Mouse (Mus musculus) MEL (cell line): ENCODE data around the gene Vdr.
A peak's percentile ranks its signal among the peaks of the same experiment; 100 is the strongest.

ENCODE experiments used
- CTCF ChIP-seq, 3 experiments: IDR thresholded peaks in 2 of 3; conservative IDR thresholded peaks in 1 of 3; 2 replicates each; pipeline ENCODE4 v1.5.1; 2011 to 2012; ENCODE audit warnings: low read length in 3 of 3, low read depth in 2 of 3, mild to moderate bottlenecking in 2 of 3, improper control_type of control experiment in 1 of 3, inconsistent platforms in 1 of 3, mixed read lengths in 1 of 3, moderate library complexity in 1 of 3; ENCODE audit not compliant: control insufficient read depth in 1 of 3, insufficient read depth in 1 of 3, poor library complexity in 1 of 3, severe bottlenecking in 1 of 3
- EP300 ChIP-seq, 2 experiments: IDR thresholded peaks; 2 replicates each; pipeline ENCODE4 v1.6.1; 2011; ENCODE audit warnings: improper control_type of control experiment in 2 of 2, low read length in 2 of 2, low read depth in 1 of 2, mild to moderate bottlenecking in 1 of 2
- GATA1 ChIP-seq: IDR thresholded peaks from 2 replicates; pipeline ENCODE4 v1.6.1; 2011; ENCODE audit warnings: low read depth, low read length, improper control_type of control experiment
- MAX ChIP-seq: IDR thresholded peaks from 2 replicates; pipeline ENCODE4 v1.6.1; 2011; ENCODE audit warnings: low read length, improper control_type of control experiment
- MAZ ChIP-seq: IDR thresholded peaks from 2 replicates; pipeline ENCODE4 v1.6.1; 2012; ENCODE audit warnings: low read depth, mild to moderate bottlenecking, inconsistent platforms, low read length, improper control_type of control experiment
- MXI1 ChIP-seq: IDR thresholded peaks from 2 replicates; pipeline ENCODE4 v1.6.1; 2011; ENCODE audit warnings: mild to moderate bottlenecking, low read depth, low read length, improper control_type of control experiment
- MYB ChIP-seq: IDR thresholded peaks from 2 replicates; pipeline ENCODE4 v1.6.1; 2011; ENCODE audit warnings: mild to moderate bottlenecking, low read depth, low read length, improper control_type of control experiment
- POLR2A ChIP-seq, 2 experiments: IDR thresholded peaks; 2 replicates each; pipeline ENCODE4 v1.6.1; 2011 to 2012; ENCODE audit warnings: low read length in 2 of 2, mild to moderate bottlenecking in 2 of 2, control low read depth in 1 of 2, improper control_type of control experiment in 1 of 2, low read depth in 1 of 2, moderate library complexity in 1 of 2; ENCODE audit not compliant: control insufficient read depth in 1 of 2, insufficient read depth in 1 of 2, poor library complexity in 1 of 2
- POLR2AphosphoS5 ChIP-seq: IDR thresholded peaks from 2 replicates; pipeline ENCODE4 v1.6.1; 2012; ENCODE audit warnings: low read depth, borderline replicate concordance, mild to moderate bottlenecking, inconsistent platforms, low read length, moderate library complexity, mixed read lengths
- RCOR1 ChIP-seq: IDR thresholded peaks from 2 replicates; pipeline ENCODE4 v1.6.1; 2012; ENCODE audit warnings: low read depth, mild to moderate bottlenecking, inconsistent platforms, low read length, improper control_type of control experiment
- TBP ChIP-seq: IDR thresholded peaks from 2 replicates; pipeline ENCODE4 v1.8.0; 2011; ENCODE audit warnings: low read depth, low read length, improper control_type of control experiment
- TCF12 ChIP-seq: IDR thresholded peaks from 2 replicates; pipeline ENCODE4 v1.6.1; 2014; ENCODE audit warnings: low read depth, mild to moderate bottlenecking, inconsistent platforms, low read length, improper control_type of control experiment, moderate library complexity
- UBTF ChIP-seq: IDR thresholded peaks from 2 replicates; pipeline ENCODE4 v1.6.1; 2012; ENCODE audit warnings: low read depth, mild to moderate bottlenecking, inconsistent platforms, low read length, improper control_type of control experiment, moderate library complexity, borderline replicate concordance; ENCODE audit not compliant: insufficient read depth

GRCm38 (mm10) chr15:97836153-97836893 lies 74.1 kb downstream of the Vdr start:
- no peak for TF ChIP-seq UBTF
- no peak for TF ChIP-seq CTCF (IDR thresholded peaks at IDR 0.05 in 2 of 3, conservative IDR thresholded peaks at IDR 0.05 in 1 of 3; ENCODE audit: control insufficient read depth in 1 of 3, insufficient read depth in 1 of 3, low read depth in 2 of 3, low read length in 3 of 3, poor library complexity in 1 of 3, severe bottlenecking in 1 of 3)
- no peak for TF ChIP-seq EP300 (IDR thresholded peaks at IDR 0.05; ENCODE audit: low read depth in 1 of 2, low read length in 2 of 2)
- TF ChIP-seq MXI1: no peak
- no peak for TF ChIP-seq GATA1
- peak in 1 of 2 experiments; percentile 28; a peak in 1 of 4 replicates for TF ChIP-seq POLR2A (IDR thresholded peaks at IDR 0.05; ENCODE audit: control insufficient read depth in 1 of 2, insufficient read depth in 1 of 2, low read depth in 1 of 2, low read length in 2 of 2, poor library complexity in 1 of 2)
- no peak for TF ChIP-seq TCF12
- TF ChIP-seq MYB: no peak
- no peak for TF ChIP-seq POLR2AphosphoS5
- TF ChIP-seq RCOR1: no peak
- TF ChIP-seq MAZ: no peak
- TF ChIP-seq MAX: no peak
- TF ChIP-seq TBP: no peak
